ENCODE assay signal across 32 mouse cellular contexts in the genomic region with DNA sequence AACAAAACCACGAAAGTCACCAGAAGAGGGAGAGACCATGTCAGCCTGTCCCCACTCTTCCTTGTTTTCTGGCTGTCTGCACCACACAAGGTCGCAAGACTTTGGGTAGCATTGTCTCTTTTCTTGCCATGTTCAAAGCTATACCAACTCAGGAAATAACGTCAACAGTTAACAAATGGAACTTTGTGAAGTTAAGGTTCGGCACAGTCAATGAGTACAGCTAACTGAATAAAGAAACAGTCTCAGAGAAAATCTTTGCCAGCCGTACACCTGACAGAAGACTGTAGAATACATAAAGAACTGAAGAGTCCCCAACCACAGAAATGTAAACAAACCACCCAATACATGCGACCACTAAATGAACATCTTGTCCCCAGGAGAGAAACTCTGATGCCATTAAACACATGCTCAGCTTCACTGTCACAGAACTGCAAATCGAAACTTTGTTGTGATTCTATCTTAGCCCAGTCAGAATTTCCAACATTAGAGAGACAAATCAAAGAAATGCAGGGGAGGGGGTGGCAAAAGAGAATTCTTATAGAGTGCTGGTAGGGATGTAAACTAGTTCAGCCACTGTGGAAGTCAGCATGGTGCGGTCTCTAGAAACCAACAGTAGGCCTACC. TPM values are rescaled to one million over a fixed set of nuclear protein-coding genes. Genes with fewer than 3 reads are reported as not detected.
DNase-seq lines count a peak whose midpoint lies in the region; ATAC-seq and TF ChIP-seq lines count a peak whose summit lies in the region.
"Had no signal": no experiment of that assay in that cellular context is flagged by ENCODE, and none has a peak within 500 bp of the region (broad histone marks: within the 10 kb centered on the region; RNA-seq: fewer than 3 reads in every experiment).

No protein-coding gene starts in this region.

- peak overlapping the region; percentile 81 for H3K9ac ChIP-seq in CH12.LX (ENCODE audit: insufficient read depth, low read depth)
- H3K9ac ChIP-seq: hindbrain, embryonic 13.5 days; neural tube, embryonic 15.5 days had no signal

- H3K27me3 ChIP-seq in thymus, adult 2 months (ENCODE audit: control insufficient read depth, insufficient read depth, low read length) = no peaks in the 10 kb centered on the region
- H3K27me3 ChIP-seq in CH12.LX (replicated peaks) = no peaks in the 10 kb centered on the region
- H3K27me3 ChIP-seq: hindbrain, embryonic 13.5 days; neural tube, embryonic 15.5 days had no signal

- no peaks in the 10 kb centered on the region for H3K79me2 ChIP-seq in CH12.LX (replicated peaks; ENCODE audit: control insufficient read depth, extremely low read depth, insufficient read depth, poor library complexity, severe bottlenecking)

- no peaks in the 10 kb centered on the region for H3K9me3 ChIP-seq in CH12.LX (replicated peaks; ENCODE audit: low read length)
- H3K9me3 ChIP-seq: embryonic facial prominence, embryonic 10.5 days; hindbrain, embryonic 13.5 days; neural tube, embryonic 15.5 days had no signal

- peaks cover 43% of the 10 kb centered on the region for H3K36me3 ChIP-seq in thymus, adult 2 months (ENCODE audit: control insufficient read depth, insufficient read depth, low read length)
- H3K36me3 ChIP-seq in CH12.LX (replicated peaks in 1 of 2; ENCODE audit: control insufficient read depth in 1 of 2, insufficient read depth in 1 of 2, low read length in 1 of 2) = no peaks in the 10 kb centered on the region
- H3K36me3 ChIP-seq: embryonic facial prominence, embryonic 10.5 days; hindbrain, embryonic 13.5 days; neural tube, embryonic 15.5 days had no signal

- no peak; the same call in 1 of the 2 replicates for TF ChIP-seq RAD21 in CH12.LX (IDR thresholded peaks at IDR 0.05; ENCODE audit: low read depth, low read length)

- TF ChIP-seq CTCF in thymus, adult 2 months (IDR thresholded peaks at IDR 0.05; ENCODE audit: borderline replicate concordance, control insufficient read depth, extremely low read depth, insufficient read depth, low read length, poor library complexity) = no peak
- no peak for TF ChIP-seq CTCF in CH12.LX (conservative IDR thresholded peaks at IDR 0.05 in 1 of 2, IDR thresholded peaks at IDR 0.05 in 1 of 2; ENCODE audit: low read depth in 2 of 2, low read length in 2 of 2)

- no peak overlapping the region for H3K4me3 ChIP-seq in thymus, adult 2 months (ENCODE audit: control insufficient read depth, insufficient read depth, low read length)
- H3K4me3 ChIP-seq in CH12.LX (replicated peaks in 1 of 3; ENCODE audit: low read depth in 2 of 3, low read length in 2 of 3, poor library complexity in 1 of 3) = peak overlapping the region in 2 of 3 experiments; percentile 8 to 25
- H3K4me3 ChIP-seq: embryonic facial prominence, embryonic 10.5 days; heart, adult 2 months; hindbrain, embryonic 13.5 days; left cerebral cortex, adult 2 months; neural tube, embryonic 15.5 days had no signal

- dilution Hi-C loops in CH12.LX (cut with MboI; ENCODE audit: extremely low pct_ligation_motif_present, extremely low pct_unique_long_range_greater_than_20kb, low sequenced_read_pairs) = no loop called here

- H3K27ac ChIP-seq in thymus, adult 2 months (ENCODE audit: control insufficient read depth, insufficient read depth, low read length) = peak overlapping the region; percentile 87
- H3K27ac ChIP-seq in CH12.LX (ENCODE audit: insufficient read depth, low read depth) = peak overlapping the region; percentile 95
- H3K27ac ChIP-seq: embryonic facial prominence, embryonic 10.5 days; heart, adult 2 months; hindbrain, embryonic 13.5 days; kidney, postnatal 0 days; left cerebral cortex, adult 2 months; neural tube, embryonic 15.5 days had no signal

- no peak for DNase-seq in thymus, adult 2 months
- no peak for DNase-seq in thymus, postnatal 10 days (ENCODE audit: low spot score in 2 of 2)
- no peak for DNase-seq in CH12.LX (ENCODE audit: extremely low read depth)
- DNase-seq in frontal cortex, postnatal 10 days (ENCODE audit: low spot score in 2 of 2) = no peak
- DNase-seq in retina, embryonic 14.5 days (ENCODE audit: low spot score) = no peak
- DNase-seq: cerebellum, adult 8-10 months; cerebellum, postnatal 36 days; gastrocnemius, postnatal 25 days; heart, adult 2 months; kidney, adult 2 months; layer of hippocampus, adult 9-11 months; right cerebral cortex, postnatal 14 days; thymus, postnatal 36 days had no signal

- 0 out of 2 replicates have a peak, but pooled peaks have one; percentile 32 for ATAC-seq in common myeloid progenitor, adult 5-6 weeks (replicated peaks; ENCODE audit: low read depth, poor library complexity, severe bottlenecking)
- peak; percentile 11; the same call in 1 of the 2 replicates for ATAC-seq in neutrophil, adult 5-6 weeks (ENCODE audit: extremely low read depth, insufficient number of reproducible peaks, low FRiP score, poor library complexity, severe bottlenecking)
- ATAC-seq: forebrain, embryonic 16.5 days; lung, postnatal 0 days had no signal

- peak overlapping the region; percentile 89 for H3K4me2 ChIP-seq in CH12.LX (ENCODE audit: insufficient read depth, low read depth, poor library complexity, severe bottlenecking)
- H3K4me2 ChIP-seq: hindbrain, embryonic 13.5 days; midbrain, embryonic 11.5 days; neural tube, embryonic 15.5 days had no signal

- no peak for TF ChIP-seq EP300 in CH12.LX (IDR thresholded peaks at IDR 0.05; ENCODE audit: low read length)

- TF ChIP-seq POLR2A in thymus, adult 2 months (IDR thresholded peaks at IDR 0.05; ENCODE audit: control insufficient read depth, extremely low read depth, insufficient read depth, low read length, poor library complexity) = no peak
- TF ChIP-seq POLR2A in CH12.LX (IDR thresholded peaks at IDR 0.05; ENCODE audit: low read depth, low read length) = no peak

- H3K4me1 ChIP-seq in thymus, adult 2 months (replicated peaks; ENCODE audit: control insufficient read depth, insufficient read depth, low read length) = peaks cover 33% of the 10 kb centered on the region
- H3K4me1 ChIP-seq in CH12.LX (ENCODE audit: control insufficient read depth in 1 of 2, insufficient read depth in 2 of 2) = peaks cover 34 to 54% of the 10 kb centered on the region in 2 experiments
- H3K4me1 ChIP-seq: embryonic facial prominence, embryonic 10.5 days; hindbrain, embryonic 13.5 days; neural tube, embryonic 15.5 days had no signal

- in situ Hi-C loops in CH12.LX (cut with MboI; ENCODE audit: low pct_ligation_motif_present, low pct_unique_long_range_greater_than_20kb, low sequenced_read_pairs) = no loop called here

- 14% methylated on average over 8 of the region's 8 CpGs for WGBS in thymus, adult 2 months

TF ChIP-seq in CH12.LX, 34 proteins besides CTCF, POLR2A, EP300 and RAD21:
- TF ChIP-seq ETS1 (conservative IDR thresholded peaks at IDR 0.05; ENCODE audit: low read depth, low read length) (0 out of 2 replicates have a peak, but pooled peaks have one; percentile 21), ZKSCAN1 (IDR thresholded peaks at IDR 0.05; ENCODE audit: borderline replicate concordance, low read depth, low read length) (no peak), SIN3A (IDR thresholded peaks at IDR 0.05; ENCODE audit: low read length) (peak; percentile 1), JUND (conservative IDR thresholded peaks at IDR 0.05; ENCODE audit: low read depth, low read length) (no peak; the same call in 1 of the 2 replicates), E2F4 (IDR thresholded peaks at IDR 0.05; ENCODE audit: insufficient replicate concordance, low read depth, low read length) (no peak), MAFK (IDR thresholded peaks at IDR 0.05; ENCODE audit: insufficient replicate concordance, low read length) (no peak), POLR2AphosphoS2 (IDR thresholded peaks at IDR 0.05; ENCODE audit: low read depth, low read length) (no peak), ELF1 (IDR thresholded peaks at IDR 0.05; ENCODE audit: low read depth, low read length) (no peak), MAX (IDR thresholded peaks at IDR 0.05; ENCODE audit: low read length) (peak; percentile 72), BHLHE40 (IDR thresholded peaks at IDR 0.05; ENCODE audit: low read depth, low read length) (peak; percentile 43; the same call in 1 of the 2 replicates), JUN (IDR thresholded peaks at IDR 0.05; ENCODE audit: insufficient read depth, low read depth, low read length) (0 out of 2 replicates have a peak, but pooled peaks have one; percentile 18)

RNA-seq across cellular contexts. Expression of a gene that starts 16.9 kb away (rescaled TPM):
- 117 and 125 TPM in 2 replicates for polyA plus RNA-seq in thymus, adult 2 months (2012; rRNA removed)
- 0.29 and 0.64 TPM in 2 replicates for total RNA-seq in CH12.LX (2012; rRNA removed)
- total RNA-seq in CH12.LX (2014; rRNA removed) = 0.11 and 0.14 TPM in 2 replicates
- 0.14 and 0.17 TPM in 2 replicates for polyA plus RNA-seq in CH12.LX (2012; ENCODE audit: insufficient read length, low read depth)
- total RNA-seq in common myeloid progenitor, adult 5-6 weeks (2017) = 0.87 and 1.1 TPM in 2 replicates
- 28.7 and 29.5 TPM in 2 replicates for total RNA-seq in neutrophil, adult 5-6 weeks (2017)
- polyA plus RNA-seq: forebrain, embryonic 16.5 days; heart, embryonic 14.5 days; hindbrain, embryonic 13.5 days; midbrain, embryonic 11.5 days; neural tube, embryonic 15.5 days had no signal

RNA-seq across cellular contexts. Expression of a gene that starts 23.9 kb away (rescaled TPM):
- polyA plus RNA-seq in thymus, adult 2 months (2012; rRNA removed) = 2.1 and 2.6 TPM in 2 replicates
- total RNA-seq in CH12.LX (2012; rRNA removed) = 2.6 and 2.7 TPM in 2 replicates
- 0.46 TPM in 1 of 2 replicates, not detected in the other for total RNA-seq in CH12.LX (2014; rRNA removed)
- polyA plus RNA-seq in CH12.LX (2012; ENCODE audit: insufficient read length, low read depth) = 2.4 and 2.6 TPM in 2 replicates
- not detected in 2 replicates for total RNA-seq in common myeloid progenitor, adult 5-6 weeks (2017)
- total RNA-seq in neutrophil, adult 5-6 weeks (2017) = 1.1 TPM in 1 of 2 replicates, not detected in the other
- total RNA-seq: adrenal gland, adult 18-20 months; adrenal gland, postnatal 4 days; gastrocnemius, postnatal 25 days; heart, adult 2 months; heart, postnatal 25 days; left cerebral cortex, adult 2 months; left cerebral cortex, postnatal 36 days; liver, adult 2 months; midbrain, postnatal 0 days had no signal
- polyA plus RNA-seq: embryonic facial prominence, embryonic 10.5 days; forebrain, embryonic 16.5 days; heart, embryonic 14.5 days; hindbrain, embryonic 13.5 days; intestine, embryonic 14.5 days; kidney, postnatal 0 days; liver, adult 2 months; lung, postnatal 0 days; midbrain, embryonic 11.5 days; midbrain, postnatal 0 days; neural tube, embryonic 15.5 days; stomach, embryonic 16.5 days had no signal

RNA-seq across cellular contexts. Expression of a gene that starts 59.8 kb away (rescaled TPM):
- 85.4 and 114 TPM in 2 replicates for polyA plus RNA-seq in thymus, adult 2 months (2012; rRNA removed)
- total RNA-seq in CH12.LX (2012; rRNA removed) (77.6 and 97.6 TPM in 2 replicates), CH12.LX (2014; rRNA removed) (36.1 and 40.7 TPM in 2 replicates)
- polyA plus RNA-seq in CH12.LX (2012; ENCODE audit: insufficient read length, low read depth) = 161 and 194 TPM in 2 replicates
- 52.5 and 69.0 TPM in 2 replicates for total RNA-seq in common myeloid progenitor, adult 5-6 weeks (2017)
- total RNA-seq in neutrophil, adult 5-6 weeks (2017) = 113 and 121 TPM in 2 replicates

Comparison
In these comparisons a context has a peak if more than half of its experiments do, and no peak if none do; other contexts are left out.
1. RNA of a gene that starts 16.9 kb away (total RNA-seq): 28.7 to 29.5 TPM in neutrophil, adult 5-6 weeks; 0.87 to 1.1 TPM in common myeloid progenitor, adult 5-6 weeks and 0.11 to 0.64 TPM in CH12.LX; every median in the first group is over 10 times any median in the second.